Mouse (Mus musculus) liver, embryonic 14.5 days (tissue): ENCODE results near the gene Grm2. TPM values are rescaled to one million over a fixed set of nuclear protein-coding genes. Genes with fewer than 3 reads are reported as not detected.

Source experiments
- ATAC-seq: fragments of 200-750 bp; cut with Nextera tagmentation; 2 replicates; pipeline ENCODE4 v1.8.0; 2017; ENCODE audit warnings: moderate number of reproducible peaks, mild to moderate bottlenecking, moderate library complexity; ENCODE audit not compliant: insufficient read depth
- DNase-seq, 3 experiments: peaks; one replicate each; pipeline ENCODE4 v3.0.0-alpha.2; 2012 to 2013; ENCODE audit warnings: low read depth in 3 of 3, low spot score in 3 of 3
- H3K27ac ChIP-seq: fragments of 300-500 bp; sonication (generic); 2 replicates; pipeline ENCODE4 v1.5.1; 2014; ENCODE audit warnings: moderate library complexity, mild to moderate bottlenecking, control low read depth, inconsistent platforms
- H3K27me3 ChIP-seq: fragments of 300-500 bp; sonication (generic); 2 replicates; pipeline ENCODE4 v1.6.1; 2014; ENCODE audit warnings: mild to moderate bottlenecking, low read length, moderate library complexity; ENCODE audit not compliant: control insufficient read depth, insufficient read depth
- H3K36me3 ChIP-seq: fragments of 300-500 bp; sonication (generic); replicated peaks from 2 replicates; pipeline ENCODE4 v1.6.1; 2014; ENCODE audit warnings: low read depth; ENCODE audit not compliant: control insufficient read depth, insufficient read depth
- H3K4me1 ChIP-seq, 2 experiments: fragments of 200-500 bp in 1 of 2; fragments of 300-500 bp in 1 of 2; sonication (generic) in 1 of 2; replicated peaks; 2 replicates each; pipeline ENCODE4 v1.6.1; 2012 to 2014; ENCODE audit warnings: antibody characterized with exemption in 1 of 2, inconsistent platforms in 1 of 2, low read length in 1 of 2; ENCODE audit not compliant: control insufficient read depth in 2 of 2, insufficient read depth in 2 of 2
- H3K4me2 ChIP-seq: fragments of 300-500 bp; sonication (generic); 2 replicates; pipeline ENCODE4 v1.6.1; 2014; ENCODE audit warnings: low read depth, mild to moderate bottlenecking, control low read depth, moderate library complexity
- H3K4me3 ChIP-seq, 2 experiments: fragments of 200-500 bp in 1 of 2; fragments of 300-500 bp in 1 of 2; sonication (generic) in 1 of 2; 2 replicates each; pipeline ENCODE4 v1.5.1; 2012 to 2014; ENCODE audit warnings: low read depth in 2 of 2, low read length in 2 of 2, mild to moderate bottlenecking in 2 of 2, control low read depth in 1 of 2, inconsistent platforms in 1 of 2, moderate library complexity in 1 of 2; ENCODE audit not compliant: insufficient read depth in 1 of 2
- H3K9ac ChIP-seq: fragments of 300-500 bp; sonication (generic); replicated peaks from 2 replicates; pipeline ENCODE4 v1.6.1; 2014; ENCODE audit warnings: mild to moderate bottlenecking, control low read depth, moderate library complexity
- H3K9me3 ChIP-seq: fragments of 300-500 bp; sonication (generic); 2 replicates; pipeline ENCODE4 v1.6.1; 2016; ENCODE audit warnings: low read length, mixed read lengths; ENCODE audit not compliant: control insufficient read depth
- CTCF ChIP-seq: IDR thresholded peaks from 2 replicates; pipeline ENCODE4 v1.5.1; 2016; ENCODE audit warnings: antibody characterized with exemption, low read depth, control low read depth
- EP300 ChIP-seq: IDR thresholded peaks from 2 replicates; pipeline ENCODE4 v1.6.1; 2016; ENCODE audit warnings: antibody characterized with exemption, low read depth
- WGBS: fragments of 180-500 bp; shearing (Covaris S2); extraction: QIAGEN DNeasy Blood & Tissue Kit; methylation state at CpG from one replicate; pipeline ENCODE4 v1.1.7; 2014; ENCODE audit not compliant: insufficient replicate concordance; 5-methylcytosine and 5-hydroxymethylcytosine counted together
- polyA plus RNA-seq, 2 experiments: library from polyadenylated mRNA; depleted of rRNA in 1 of 2; stranded (reverse) in 1 of 2; unstranded in 1 of 2; fragments of >200 nt; fragmentation: Nextera tagmentation in 1 of 2; extraction: Ambion mirVana in 1 of 2; gene quantifications; 2 replicates each; pipeline versions ENCODE4 v1.2.1 to v1.2.3; 2012 to 2014

Gene Grm2
- polyA plus RNA-seq, 2 experiments: not detected

- WGBS: under 1% methylated on average over 81 of the region's 86 CpGs
- Histone ChIP-seq H3K9me3 (no peaks in the 10 kb centered on the region), H3K4me1 (peaks cover 8 to 9% of the 10 kb centered on the region in 2 experiments), H3K27me3 (no peaks in the 10 kb centered on the region), H3K27ac (peak within 1 kb of the TSS; percentile 5; the same call in 1 of the 2 replicates), H3K36me3 (no peaks in the 10 kb centered on the region), H3K4me2 (peak within 1 kb of the TSS; percentile 98), H3K4me3 (peak within 1 kb of the TSS; percentile 62 to 75), H3K9ac (peak within 1 kb of the TSS; percentile 58)
- DNase-seq: peak; percentile 34 to 57 (median 40)
- TF ChIP-seq EP300: no peak
- TF ChIP-seq CTCF: no peak
- peak; percentile 83 for ATAC-seq
Observed at GRCm38 (mm10) chr9:106685249-106686101, 29.6 kb upstream of the Grm2 start, which contains the start of gene Tex264. TSS of gene Tex264 (minus strand) at chr9:106685927.

- 8% methylated on average over 13 of the region's 14 CpGs for WGBS
- Histone ChIP-seq H3K9ac (peak overlapping the region; percentile 58), H3K9me3 (no peaks in the 10 kb centered on the region), H3K27ac (no peak overlapping the region), H3K4me1 (peaks cover 8 to 9% of the 10 kb centered on the region in 2 experiments), H3K27me3 (no peaks in the 10 kb centered on the region), H3K4me2 (peak overlapping the region; percentile 98), H3K4me3 (peak overlapping the region; percentile 62 to 75), H3K36me3 (no peaks in the 10 kb centered on the region)
- DNase-seq (no peak), ATAC-seq (0 out of 2 replicates have a peak, but pooled peaks have one; percentile 1)
- no peak for TF ChIP-seq EP300
- no peak for TF ChIP-seq CTCF
Observed at GRCm38 (mm10) chr9:106684918-106685248, 29.0 kb upstream of the Grm2 start.

- WGBS: 41% methylated on average over 6 of the region's 6 CpGs
- peaks cover 8 to 9% of the 10 kb centered on the region in 2 experiments for H3K4me1 ChIP-seq
- ATAC-seq: no peak
- peak overlapping the region; percentile 62 to 75 for H3K4me3 ChIP-seq
- H3K9ac ChIP-seq: peak overlapping the region; percentile 58
- H3K27ac ChIP-seq: no peak overlapping the region
- no peaks in the 10 kb centered on the region for H3K27me3 ChIP-seq
- H3K9me3 ChIP-seq: no peaks in the 10 kb centered on the region
- no peak for TF ChIP-seq EP300
- TF ChIP-seq CTCF: no peak
- no peaks in the 10 kb centered on the region for H3K36me3 ChIP-seq
- H3K4me2 ChIP-seq: peak overlapping the region; percentile 98
- no peak for DNase-seq
Observed at GRCm38 (mm10) chr9:106684093-106684872, 28.4 kb upstream of the Grm2 start.

GRCm38 (mm10) chr9:106681026-106681425 is 25.1 kb upstream of the Grm2 start:
- Histone ChIP-seq H3K27me3 (no peaks in the 10 kb centered on the region), H3K27ac (no peak overlapping the region), H3K36me3 (no peaks in the 10 kb centered on the region), H3K4me1 (peaks cover 7 to 8% of the 10 kb centered on the region in 2 experiments), H3K4me2 (no peak overlapping the region), H3K9ac (no peak overlapping the region), H3K9me3 (no peaks in the 10 kb centered on the region), H3K4me3 (no peak overlapping the region)
- TF ChIP-seq EP300 (no peak), CTCF (no peak)
- DNase-seq (no peak), ATAC-seq (no peak)
- WGBS: 83% methylated on average over 9 of the region's 9 CpGs

GRCm38 (mm10) chr9:106678242-106678641 is 22.4 kb upstream of the Grm2 start:
- no peak for TF ChIP-seq EP300
- no peak for TF ChIP-seq CTCF
- Histone ChIP-seq H3K27ac (no peak overlapping the region), H3K4me2 (no peak overlapping the region), H3K4me1 (peaks cover 0 to 7% of the 10 kb centered on the region in 2 experiments; a peak in 1 of 4 replicates), H3K27me3 (no peaks in the 10 kb centered on the region), H3K9ac (no peak overlapping the region), H3K9me3 (no peaks in the 10 kb centered on the region), H3K4me3 (no peak overlapping the region), H3K36me3 (no peaks in the 10 kb centered on the region)
- ATAC-seq (no peak), DNase-seq (no peak)
- WGBS: 65% methylated on average over 4 of the region's 4 CpGs
